Mouse (Mus musculus) CH12.LX (cell line): ENCODE measurements around the gene Sept9.

Source experiments
- MAFK ChIP-seq: IDR thresholded peaks from 2 replicates; pipeline ENCODE4 v1.6.1; 2011; ENCODE audit warnings: low read length, improper control_type of control experiment; ENCODE audit not compliant: insufficient replicate concordance
- MAX ChIP-seq: IDR thresholded peaks from 2 replicates; pipeline ENCODE4 v1.6.1; 2011; ENCODE audit warnings: low read length, improper control_type of control experiment
- MAZ ChIP-seq: IDR thresholded peaks from 2 replicates; pipeline ENCODE4 v1.6.1; 2012; ENCODE audit warnings: low read depth, mild to moderate bottlenecking, inconsistent platforms, low read length, improper control_type of control experiment, moderate library complexity
- POLR2A ChIP-seq: IDR thresholded peaks from 2 replicates; pipeline ENCODE4 v1.6.1; 2011; ENCODE audit warnings: low read depth, mild to moderate bottlenecking, improper control_type of control experiment, low read length
- ZC3H11A ChIP-seq: IDR thresholded peaks from 2 replicates; pipeline ENCODE4 v1.6.1; 2012; ENCODE audit warnings: low read depth, mild to moderate bottlenecking, inconsistent platforms, low read length, improper control_type of control experiment

GRCm38 (mm10) chr11:117169801-117170565 lies 29.5 kb upstream of the Sept9 start:
- no peak for TF ChIP-seq MAX
- no peak for TF ChIP-seq ZC3H11A
- no peak for TF ChIP-seq MAZ
- no peak for TF ChIP-seq POLR2A
- TF ChIP-seq MAFK, result no peak
